Mouse (Mus musculus) right cerebral cortex, postnatal 10 days (tissue): ENCODE data around the gene Tcf20.
A peak's percentile ranks its signal among the peaks of the same experiment; 100 is the strongest.

ENCODE experiments used
- DNase-seq, 2 experiments: peaks; one replicate each; pipeline ENCODE4 v3.0.0; 2021; ENCODE audit warnings: low spot score in 2 of 2

Gene Tcf20

GRCm38 (mm10) chr15:82992911-82993310 is 5.2 kb upstream of the Tcf20 start:
- no peak for DNase-seq

GRCm38 (mm10) chr15:82992079-82992783 is 4.6 kb upstream of the Tcf20 start:
- no peak for DNase-seq

- no peak for DNase-seq
These were observed 1.6 kb upstream of the Tcf20 start for GRCm38 (mm10) chr15:82989190-82989704.

- DNase-seq = no peak
These were observed 499 bp downstream of the Tcf20 start for GRCm38 (mm10) chr15:82987014-82987731.

DNA sequence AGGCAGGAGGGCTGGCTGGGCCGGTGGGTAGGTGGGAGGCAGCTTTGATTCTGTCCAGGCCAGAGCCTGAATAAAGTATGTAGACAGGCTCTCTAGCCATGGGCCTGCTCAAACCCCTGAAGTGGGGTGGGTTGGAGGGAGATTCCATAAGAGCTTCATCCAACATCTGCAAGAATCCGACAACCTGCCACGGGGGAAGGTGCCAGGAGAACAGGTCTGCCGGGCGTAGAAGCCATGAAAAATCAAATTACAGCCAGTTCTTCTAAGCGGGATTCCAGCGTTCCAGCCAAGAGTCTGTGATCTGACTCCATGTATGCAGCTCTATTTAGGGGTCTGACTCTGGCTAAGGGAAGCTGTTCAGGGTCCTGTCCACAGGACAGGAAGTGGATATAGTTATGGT is 3.1 kb downstream of the Tcf20 start:
- DNase-seq = no peak

- no peak for DNase-seq
These were observed 3.6 kb downstream of the Tcf20 start for GRCm38 (mm10) chr15:82984097-82984496.

GRCm38 (mm10) chr15:82983416-82984026 is 4.2 kb downstream of the Tcf20 start:
- peak; percentile 70 to 75 for DNase-seq

DNA sequence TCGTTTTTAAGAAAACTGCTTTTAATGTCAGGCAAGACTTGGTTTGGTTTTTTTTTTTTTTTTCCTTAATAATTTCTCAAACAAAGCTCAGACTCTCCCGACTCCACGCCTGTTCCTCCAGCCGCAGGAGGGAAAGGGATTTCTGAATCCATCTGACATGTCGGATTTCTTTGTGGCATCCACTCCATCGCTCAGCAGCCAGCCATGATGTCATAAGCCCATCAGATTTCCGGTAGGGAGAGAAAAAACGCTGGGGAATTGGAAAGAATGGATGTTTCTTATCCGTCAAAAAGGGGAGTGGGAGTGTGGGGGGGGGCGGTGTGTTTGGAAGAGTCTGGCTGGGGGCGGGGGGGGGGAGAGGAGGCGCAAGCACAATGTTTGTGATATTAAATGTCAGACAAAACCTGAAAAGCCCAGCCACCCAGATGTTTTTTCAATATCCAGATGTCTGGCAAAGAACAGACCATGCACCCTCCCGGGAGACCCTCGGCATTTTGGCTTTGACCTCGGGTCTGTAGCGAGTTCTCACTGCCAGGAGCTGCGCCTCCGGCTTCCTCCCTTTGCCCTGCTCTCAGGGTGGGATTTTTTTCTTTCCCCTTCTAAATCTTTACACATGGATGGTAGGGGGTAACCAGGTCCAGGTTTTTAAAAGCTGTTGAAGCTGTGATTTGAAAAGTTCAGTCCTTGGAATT is 4.8 kb downstream of the Tcf20 start:
- peak in 1 of 2 experiments; percentile 52 for DNase-seq

- DNase-seq = peak in 1 of 2 experiments; percentile 48
These were observed 5.8 kb downstream of the Tcf20 start for GRCm38 (mm10) chr15:82981676-82982520.

DNA sequence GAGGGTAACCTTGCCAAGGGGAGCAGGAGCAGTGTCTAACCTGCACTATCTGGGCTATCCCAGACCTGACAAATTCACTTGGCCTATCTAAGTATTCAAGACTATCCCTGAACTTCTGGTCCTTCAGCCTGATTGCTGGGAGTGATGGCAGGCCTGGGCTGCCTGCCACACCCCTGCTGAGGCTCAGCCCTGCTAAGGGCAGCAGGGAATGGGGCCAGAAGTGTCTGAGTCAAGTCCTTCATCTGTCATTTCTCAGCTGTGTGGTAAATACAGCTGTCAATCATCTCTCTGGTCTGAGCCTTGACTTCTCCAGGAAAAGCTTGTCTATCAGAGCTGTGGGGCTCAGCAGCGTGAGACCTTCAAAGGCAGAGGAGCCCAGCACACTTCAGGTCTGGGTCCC is 8.1 kb downstream of the Tcf20 start:
- DNase-seq = no peak

DNA sequence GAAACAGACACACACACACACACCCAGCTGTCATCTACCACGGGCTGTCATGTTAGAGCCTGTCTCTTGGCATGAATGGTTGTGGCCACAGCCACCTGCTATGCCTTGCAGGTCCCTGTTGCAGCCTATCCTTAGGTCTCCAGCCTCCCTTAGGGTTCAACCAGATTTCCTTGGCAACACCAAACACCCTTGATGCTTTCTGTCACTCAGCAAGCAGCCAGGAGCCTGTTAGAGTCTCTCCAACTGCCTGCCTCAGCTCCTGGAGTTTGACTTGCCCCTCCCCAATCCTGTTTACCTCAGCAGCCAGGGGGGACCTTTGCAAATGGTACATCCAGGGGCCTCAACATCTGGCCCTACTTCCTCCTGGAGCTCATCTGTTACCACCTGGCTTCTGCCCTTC is 13.2 kb downstream of the Tcf20 start:
- no peak for DNase-seq

- no peak for DNase-seq
These were observed 18.4 kb downstream of the Tcf20 start for GRCm38 (mm10) chr15:82969206-82969721.

GRCm38 (mm10) chr15:82968449-82968848 is 19.2 kb downstream of the Tcf20 start:
- peak; percentile 82 to 84 for DNase-seq

- DNase-seq = no peak
These were observed 19.7 kb downstream of the Tcf20 start for GRCm38 (mm10) chr15:82967947-82968346.

DNA sequence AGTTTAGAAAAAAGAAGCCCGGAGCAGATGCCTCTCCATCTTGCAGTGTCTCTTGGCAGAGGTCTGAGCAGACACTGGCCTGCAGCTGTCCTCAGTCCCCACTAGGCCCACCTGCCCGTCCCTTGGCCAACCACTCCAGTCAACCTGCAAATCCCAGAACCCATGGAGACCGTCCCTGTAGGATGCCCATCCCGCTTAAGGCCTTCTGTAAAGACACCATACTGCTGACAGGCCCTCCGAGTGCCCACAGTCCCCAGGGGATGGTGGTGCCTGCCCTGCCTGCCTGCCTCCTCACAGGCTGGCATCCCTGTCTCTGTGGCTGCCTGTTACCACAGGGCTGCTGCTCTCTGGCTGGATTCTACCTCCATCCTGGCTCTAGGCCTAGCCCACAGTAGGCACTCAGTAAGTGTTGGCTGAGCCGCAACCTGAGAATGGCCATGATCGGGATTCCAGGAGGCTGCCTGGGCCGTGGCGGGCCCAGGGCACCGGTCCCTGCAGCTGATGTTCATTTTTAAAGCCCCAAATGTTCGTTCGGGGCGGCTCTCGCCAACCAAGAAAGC is 23.3 kb downstream of the Tcf20 start:
- DNase-seq = peak in 1 of 2 experiments; percentile 46

DNA sequence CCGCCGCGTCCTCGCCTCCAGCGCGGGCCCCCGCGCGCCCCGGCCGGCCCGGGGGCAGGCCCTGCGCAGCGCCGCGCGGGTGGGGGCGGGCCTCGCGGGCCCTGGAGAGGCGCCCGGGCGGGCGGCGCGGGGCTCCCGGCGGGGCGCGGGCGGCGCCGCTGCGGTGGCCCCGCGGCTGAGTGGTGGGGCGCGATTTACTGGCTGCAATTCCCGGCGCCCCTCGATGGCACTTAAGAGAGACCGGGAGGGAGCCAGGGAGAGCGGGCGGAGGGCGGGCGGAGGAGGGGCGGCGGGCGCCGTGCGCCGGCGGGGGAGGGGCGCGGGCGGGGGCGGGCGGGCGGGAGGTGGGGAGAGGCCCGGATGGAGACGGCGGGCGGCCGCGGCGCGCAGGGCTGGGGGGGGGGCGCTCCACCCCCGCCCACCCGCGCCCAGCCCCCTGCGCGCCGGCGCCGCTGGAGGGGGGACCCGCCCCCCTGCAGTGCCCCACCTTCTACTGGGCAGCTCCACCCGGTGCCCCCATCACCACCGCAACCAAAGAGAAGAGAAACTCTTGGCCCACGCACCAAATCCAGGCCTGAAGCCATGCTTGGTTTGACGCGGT is 24.0 kb downstream of the Tcf20 start:
- DNase-seq = peak in 1 of 2 experiments; percentile 60

GRCm38 (mm10) chr15:82963090-82963489 is 24.6 kb downstream of the Tcf20 start:
- DNase-seq = peak; percentile 50 to 63

DNA sequence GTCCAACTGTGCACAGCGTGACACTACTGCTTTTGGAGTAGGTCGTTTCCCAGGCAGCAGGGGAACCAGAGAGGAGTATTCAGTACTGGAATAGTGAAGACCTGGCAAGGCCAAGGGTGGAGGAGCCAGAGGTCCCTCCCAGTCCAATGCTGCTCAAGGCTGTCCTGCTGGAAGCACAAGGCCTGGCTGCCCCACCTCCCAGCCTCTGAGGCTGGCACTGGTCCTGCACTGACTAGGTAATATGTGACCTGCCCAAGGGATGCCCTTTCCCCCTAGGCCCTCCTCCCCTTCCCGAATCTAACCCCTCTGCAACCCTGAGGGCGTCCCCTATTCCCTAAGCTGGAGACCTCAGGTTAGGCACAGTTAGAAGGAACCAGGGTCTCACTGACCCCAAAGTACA is 25.1 kb downstream of the Tcf20 start:
- DNase-seq = peak; percentile 46 to 66

- peak in 1 of 2 experiments; percentile 48 for DNase-seq
These were observed 26.7 kb downstream of the Tcf20 start for GRCm38 (mm10) chr15:82960786-82961561.
